Mouse (Mus musculus) liver, adult 2 months (tissue): ENCODE measurements around the gene Slc26a1.

Experiments used
- CTCF ChIP-seq: fragments of 200-500 bp; IDR thresholded peaks from 2 replicates; pipeline ENCODE4 v1.5.1; 2011; ENCODE audit warnings: low read depth, low read length, control low read depth
- POLR2A ChIP-seq: fragments of 200-500 bp; IDR thresholded peaks from 2 replicates; pipeline ENCODE4 v1.6.1; 2011; ENCODE audit warnings: low read length, control low read depth; ENCODE audit not compliant: insufficient read depth; ENCODE audit errors: extremely low read depth

GRCm38 (mm10) chr5:108658611-108659010 lies 16.8 kb downstream of the Slc26a1 start:
- no peak for TF ChIP-seq CTCF
- TF ChIP-seq POLR2A = no peak
